Mouse (Mus musculus) liver, embryonic 13.5 days (tissue): ENCODE results near the gene Taf8. TPM values are rescaled to one million over a fixed set of nuclear protein-coding genes. Genes with fewer than 3 reads are reported as not detected.

Source experiments
- ATAC-seq: fragments of 200-750 bp; cut with Nextera tagmentation; 2 replicates; pipeline ENCODE4 v1.8.0; 2017; ENCODE audit warnings: low read depth, mild to moderate bottlenecking, moderate number of reproducible peaks, moderate library complexity
- DNase-seq: peaks from one replicate; pipeline ENCODE4 v3.0.0; 2022
- H3K27ac ChIP-seq: fragments of 300-500 bp; sonication (generic); 2 replicates; pipeline ENCODE4 v1.5.1; 2015; ENCODE audit warnings: moderate library complexity, mild to moderate bottlenecking, inconsistent platforms
- H3K27me3 ChIP-seq: fragments of 300-500 bp; sonication (generic); 2 replicates; pipeline ENCODE4 v1.6.1; 2015; ENCODE audit warnings: mild to moderate bottlenecking, inconsistent platforms
- H3K36me3 ChIP-seq: fragments of 300-500 bp; sonication (generic); 2 replicates; pipeline ENCODE4 v1.6.1; 2015; ENCODE audit warnings: mild to moderate bottlenecking, inconsistent platforms
- H3K4me1 ChIP-seq: fragments of 300-500 bp; sonication (generic); replicated peaks from 2 replicates; pipeline ENCODE4 v1.6.1; 2015; ENCODE audit warnings: inconsistent platforms
- H3K4me2 ChIP-seq: fragments of 300-500 bp; sonication (generic); 2 replicates; pipeline ENCODE4 v1.6.1; 2015; ENCODE audit warnings: inconsistent platforms, mild to moderate bottlenecking, moderate library complexity
- H3K4me3 ChIP-seq: fragments of 300-500 bp; sonication (generic); replicated peaks from 2 replicates; pipeline ENCODE4 v1.5.1; 2015; ENCODE audit warnings: mild to moderate bottlenecking, inconsistent platforms
- H3K9ac ChIP-seq: fragments of 300-500 bp; sonication (generic); 2 replicates; pipeline ENCODE4 v1.6.1; 2015; ENCODE audit warnings: mild to moderate bottlenecking, inconsistent platforms
- H3K9me3 ChIP-seq: fragments of 300-500 bp; sonication (generic); replicated peaks from 2 replicates; pipeline ENCODE4 v1.6.1; 2016; ENCODE audit warnings: inconsistent platforms
- WGBS: fragments of 180-500 bp; shearing (Covaris S2); methylation state at CpG from one replicate; pipeline ENCODE4 v1.1.7; 2015; ENCODE audit not compliant: insufficient replicate concordance; 5-methylcytosine and 5-hydroxymethylcytosine counted together
- polyA plus RNA-seq: library from polyadenylated mRNA; unstranded; fragments of >200 nt; fragmentation: Nextera tagmentation; extraction: Ambion mirVana; gene quantifications from 2 replicates; pipeline ENCODE4 v1.2.1, GENCODE M21; 2015

Gene Taf8
- polyA plus RNA-seq, 1 experiment from 2014 or later = 14.4 TPM

DNA sequence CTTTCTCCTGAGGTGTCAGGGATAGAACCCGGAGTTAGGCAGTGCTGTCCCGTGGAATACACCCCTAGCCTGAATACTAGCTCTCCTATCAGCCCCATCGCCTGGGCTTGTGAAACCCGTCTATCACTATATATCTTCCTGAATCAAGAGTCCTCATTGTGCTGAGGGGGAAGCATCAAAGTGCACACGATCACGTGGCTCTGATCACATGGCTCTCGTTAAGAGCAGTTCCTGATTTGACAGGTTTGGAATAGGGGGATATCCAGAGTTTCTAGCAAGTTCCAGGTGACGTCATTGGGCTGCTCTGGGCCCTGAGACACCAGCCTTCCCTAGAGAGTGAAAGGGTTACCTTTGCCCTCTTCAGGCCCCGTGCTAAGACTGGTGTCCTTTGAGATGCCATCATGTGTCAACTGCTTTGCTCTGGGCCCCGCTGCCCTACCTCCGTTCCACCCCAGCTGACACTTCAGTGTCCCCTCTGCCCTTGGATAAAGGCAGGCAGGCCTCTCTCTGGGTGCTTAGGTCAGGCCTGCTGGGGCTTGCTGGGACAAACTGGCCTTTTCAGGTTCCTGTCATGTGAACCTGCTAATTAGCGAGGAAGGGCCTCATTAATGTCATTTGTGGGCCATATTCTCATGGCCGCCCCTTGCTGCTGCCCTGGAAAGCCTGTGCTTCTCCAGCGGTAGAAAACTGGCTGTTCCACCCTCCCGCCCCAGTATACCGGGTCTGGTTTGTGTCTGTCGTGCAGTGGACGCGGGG, 60.6 kb downstream of the Taf8 start:
- no peak overlapping the region for H3K9ac ChIP-seq
- H3K27me3 ChIP-seq = peaks cover 25% of the 10 kb centered on the region
- no peak overlapping the region for H3K4me3 ChIP-seq
- DNase-seq (no peak), ATAC-seq (no peak)
- 59% methylated on average over 19 of the region's 19 CpGs for WGBS
- no peaks in the 10 kb centered on the region for H3K36me3 ChIP-seq
- H3K4me2 ChIP-seq = no peak overlapping the region
- H3K9me3 ChIP-seq = no peaks in the 10 kb centered on the region
- no peak overlapping the region for H3K27ac ChIP-seq
- H3K4me1 ChIP-seq = peaks cover 75% of the 10 kb centered on the region

DNA sequence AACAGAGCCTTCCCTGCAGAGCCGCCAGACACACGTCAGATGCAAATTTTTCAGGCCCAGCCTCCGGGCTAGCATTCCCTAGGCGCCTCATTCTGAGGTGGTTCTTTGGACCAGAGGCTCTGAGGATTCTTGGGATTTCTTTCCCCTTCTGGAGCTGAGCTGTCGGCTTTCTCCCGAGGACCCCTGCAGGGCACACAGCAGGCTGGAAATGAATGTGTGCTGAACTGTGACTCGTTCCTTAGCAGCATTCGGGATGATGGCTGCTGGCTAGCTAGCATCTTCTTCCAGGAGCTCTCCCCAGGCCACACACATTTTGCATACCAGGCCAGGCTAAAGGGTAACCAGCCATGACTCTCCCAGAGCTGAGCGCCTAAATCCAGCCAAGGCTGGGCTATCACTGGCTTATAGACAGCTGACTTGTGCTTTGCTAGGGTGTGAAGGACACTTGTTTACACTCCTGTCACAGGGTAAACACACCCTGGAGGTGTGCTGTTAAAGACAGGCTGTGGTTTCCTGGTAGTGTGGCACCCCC, 61.7 kb downstream of the Taf8 start:
- no peaks in the 10 kb centered on the region for H3K9me3 ChIP-seq
- no peaks in the 10 kb centered on the region for H3K36me3 ChIP-seq
- peaks cover 69% of the 10 kb centered on the region for H3K4me1 ChIP-seq
- H3K4me3 ChIP-seq = no peak overlapping the region
- ATAC-seq (no peak), DNase-seq (no peak)
- no peak overlapping the region for H3K4me2 ChIP-seq
- H3K27ac ChIP-seq = peak overlapping the region; percentile 39; the same call in 1 of the 2 replicates
- H3K9ac ChIP-seq = no peak overlapping the region
- WGBS = 60% methylated on average over 9 of the region's 9 CpGs
- peaks cover 32% of the 10 kb centered on the region for H3K27me3 ChIP-seq

GRCm38 (mm10) chr17:47439396-47440028, 62.6 kb downstream of the Taf8 start:
- Histone ChIP-seq H3K36me3 (no peaks in the 10 kb centered on the region), H3K27me3 (peaks cover 32% of the 10 kb centered on the region), H3K9me3 (no peaks in the 10 kb centered on the region), H3K27ac (peak overlapping the region; percentile 56), H3K4me3 (no peak overlapping the region), H3K9ac (no peak overlapping the region), H3K4me1 (peaks cover 61% of the 10 kb centered on the region), H3K4me2 (no peak overlapping the region)
- no peak for ATAC-seq
- no peak for DNase-seq
- WGBS = 22% methylated on average over 9 of the region's 9 CpGs

DNA sequence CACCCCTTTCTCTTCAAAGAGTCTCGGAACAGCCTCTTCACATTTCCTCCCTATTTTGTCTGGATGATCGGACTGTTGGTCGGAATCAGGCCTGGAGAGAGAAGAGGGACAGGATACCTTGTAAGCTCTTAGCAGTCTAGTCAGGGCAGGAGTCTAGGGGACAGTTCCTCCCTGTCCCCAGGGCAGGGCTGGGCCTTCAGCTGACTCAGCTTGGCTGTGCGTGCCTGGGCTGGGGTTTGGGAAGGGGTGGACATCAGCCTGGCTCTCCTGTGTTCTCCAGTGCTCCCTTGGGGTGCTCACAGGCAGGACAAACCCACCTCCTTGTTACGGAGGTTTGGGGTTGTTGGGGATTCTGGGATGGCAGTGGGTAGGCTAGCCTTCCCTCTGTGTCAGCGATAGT, 63.5 kb downstream of the Taf8 start:
- no peak for ATAC-seq
- no peaks in the 10 kb centered on the region for H3K9me3 ChIP-seq
- H3K4me2 ChIP-seq = no peak overlapping the region
- no peaks in the 10 kb centered on the region for H3K36me3 ChIP-seq
- H3K27me3 ChIP-seq = peaks cover 32% of the 10 kb centered on the region
- no peak overlapping the region for H3K9ac ChIP-seq
- H3K4me3 ChIP-seq = no peak overlapping the region
- H3K4me1 ChIP-seq = peaks cover 65% of the 10 kb centered on the region
- DNase-seq = no peak
- WGBS = 62% methylated on average over 6 of the region's 6 CpGs
- H3K27ac ChIP-seq = peak overlapping the region; percentile 56; the same call in 1 of the 2 replicates

GRCm38 (mm10) chr17:47436907-47437547, 65.1 kb downstream of the Taf8 start, which contains the start of gene 1700001C19Rik:
TSS of gene 1700001C19Rik (minus strand) at chr17:47437376.
- Histone ChIP-seq H3K9ac (peak within 1 kb of the TSS; percentile 63), H3K27ac (peak within 1 kb of the TSS; percentile 29; the same call in 1 of the 2 replicates)

DNA sequence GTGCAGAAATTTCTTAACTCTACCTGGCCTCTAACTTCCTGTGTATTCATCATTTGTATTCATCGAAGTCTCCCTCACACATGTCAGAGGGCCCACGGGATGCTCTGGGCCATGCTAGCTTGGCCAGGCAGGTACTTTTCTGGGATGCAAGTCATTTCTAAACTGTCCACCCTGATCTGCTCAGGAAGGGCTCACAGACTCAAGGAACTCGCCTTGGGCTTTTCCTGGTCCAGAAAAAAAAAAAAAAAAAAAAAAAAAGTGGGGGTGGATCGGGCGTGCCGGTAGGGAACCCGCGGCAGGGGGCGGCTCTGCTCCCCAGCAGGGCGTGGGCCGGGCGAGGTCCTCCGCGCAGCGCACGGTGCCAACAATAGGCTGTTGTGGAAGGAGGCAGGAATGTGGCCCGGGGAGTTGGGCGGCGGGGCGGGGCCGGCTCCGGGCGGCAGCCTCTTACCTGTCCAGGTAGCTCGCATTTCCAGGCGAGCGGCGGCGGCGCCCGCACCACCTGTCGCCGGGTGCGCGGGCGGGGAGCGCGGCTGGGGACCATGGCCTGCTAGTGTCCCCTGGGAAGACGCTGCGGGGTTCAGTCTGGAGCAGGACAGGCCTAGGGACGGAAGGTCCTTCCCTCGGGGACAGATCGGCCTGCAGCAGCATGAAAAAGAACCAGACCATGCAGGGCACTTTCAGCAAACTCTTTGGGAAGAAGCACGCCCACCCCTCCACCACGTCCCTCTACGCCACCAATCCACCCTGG, 65.8 kb downstream of the Taf8 start, which contains the start of gene AI661453:
TSS of gene AI661453 (plus strand) at position 460 of the 751 bp plus-strand sequence.
- no peak for DNase-seq

More at GRCm38 (mm10) chr17:47436907-47437547, 65.1 kb downstream of the Taf8 start, which contains the start of gene 1700001C19Rik:
- H3K4me3 ChIP-seq = peak within 1 kb of the TSS; percentile 60
- H3K4me2 ChIP-seq = peak within 1 kb of the TSS; percentile 76
- ATAC-seq (no peak), DNase-seq (no peak)
- H3K9me3 ChIP-seq = no peaks in the 10 kb centered on the region
- no peaks in the 10 kb centered on the region for H3K36me3 ChIP-seq
- H3K4me1 ChIP-seq = peaks cover 66% of the 10 kb centered on the region
- 3% methylated on average over 25 of the region's 25 CpGs for WGBS
- peaks cover 32% of the 10 kb centered on the region for H3K27me3 ChIP-seq

More for the DNA sequence above, 65.8 kb downstream of the Taf8 start, which contains the start of gene AI661453:
- Histone ChIP-seq H3K9ac (peak within 1 kb of the TSS; percentile 63), H3K27ac (peak within 1 kb of the TSS; percentile 29; the same call in 1 of the 2 replicates), H3K4me1 (peaks cover 59% of the 10 kb centered on the region), H3K4me2 (peak within 1 kb of the TSS; percentile 76), H3K9me3 (no peaks in the 10 kb centered on the region), H3K27me3 (peaks cover 32% of the 10 kb centered on the region), H3K4me3 (peak within 1 kb of the TSS; percentile 60), H3K36me3 (no peaks in the 10 kb centered on the region)
- 2% methylated on average over 44 of the region's 45 CpGs for WGBS
- ATAC-seq = peak; percentile 24; the same call in 1 of the 2 replicates

Other genes with a start within 250 kb of the Taf8 start
- gene Mrps10, start 133.4 kb downstream of the Taf8 start, polyA plus RNA-seq = 61.2 and 61.6 TPM in 2 replicates
- 0.43 and 0.58 TPM in 2 replicates for gene Guca1b, start 116.9 kb downstream of the Taf8 start, polyA plus RNA-seq
- gene Guca1a, start 101.7 kb downstream of the Taf8 start, polyA plus RNA-seq = 0.81 and 0.95 TPM in 2 replicates
- 0.16 and 0.24 TPM in 2 replicates for gene AI661453, start 65.7 kb downstream of the Taf8 start, polyA plus RNA-seq
- 0.78 and 0.88 TPM in 2 replicates for gene 1700001C19Rik, start 64.9 kb downstream of the Taf8 start, polyA plus RNA-seq
- gene Ccnd3, start 2.8 kb upstream of the Taf8 start, polyA plus RNA-seq = 387 and 400 TPM in 2 replicates
- gene Bysl, start 109.2 kb upstream of the Taf8 start, polyA plus RNA-seq = 28.0 and 28.4 TPM in 2 replicates
- 26.0 and 26.1 TPM in 2 replicates for gene Med20, start 109.3 kb upstream of the Taf8 start, polyA plus RNA-seq
- 1.8 TPM in 2 replicates for gene Gm20517, start 109.3 kb upstream of the Taf8 start, polyA plus RNA-seq
- 3.3 and 4.1 TPM in 2 replicates for gene Usp49, start 128.4 kb upstream of the Taf8 start, polyA plus RNA-seq
- 288 and 289 TPM in 2 replicates for gene Tomm6, start 186.1 kb upstream of the Taf8 start, polyA plus RNA-seq
- gene Frs3, start 186.7 kb upstream of the Taf8 start, polyA plus RNA-seq = 0.96 and 1.4 TPM in 2 replicates
- 0.06 and 0.07 TPM in 2 replicates for gene Gm21981, start 192.2 kb upstream of the Taf8 start, polyA plus RNA-seq
- gene Prickle4, start 192.4 kb upstream of the Taf8 start, polyA plus RNA-seq = not detected in 2 replicates
- gene Pgc, start 224.6 kb upstream of the Taf8 start, polyA plus RNA-seq = 0.08 TPM in 1 of 2 replicates, not detected in the other
- 4.4 and 4.6 TPM in 2 replicates for gene Tfeb, start 234.7 kb upstream of the Taf8 start, polyA plus RNA-seq